Mouse (Mus musculus): Measurements from ENCODE around the gene Atg10. TPM values are rescaled to one million over a fixed set of nuclear protein-coding genes. Genes with fewer than 3 reads are reported as not detected.

Gene Atg10
- polyA plus RNA-seq, 1 experiment from 2014 or later = 3.2 TPM

Other genes starting within 250 kb of the Atg10 start
- 44.2 and 45.8 TPM in 2 replicates for gene Ssbp2, start 236.3 kb upstream of the Atg10 start, polyA plus RNA-seq (2015; fragmentation: Nextera tagmentation; extraction: Ambion mirVana)

All from liver, embryonic 15.5 days (tissue).